Mouse (Mus musculus) layer of hippocampus, adult 9-11 months (tissue): ENCODE measurements around the gene Spi1.

Experiments
- DNase-seq: peaks from one replicate; pipeline ENCODE4 v3.0.0; 2022

Gene Spi1

DNA sequence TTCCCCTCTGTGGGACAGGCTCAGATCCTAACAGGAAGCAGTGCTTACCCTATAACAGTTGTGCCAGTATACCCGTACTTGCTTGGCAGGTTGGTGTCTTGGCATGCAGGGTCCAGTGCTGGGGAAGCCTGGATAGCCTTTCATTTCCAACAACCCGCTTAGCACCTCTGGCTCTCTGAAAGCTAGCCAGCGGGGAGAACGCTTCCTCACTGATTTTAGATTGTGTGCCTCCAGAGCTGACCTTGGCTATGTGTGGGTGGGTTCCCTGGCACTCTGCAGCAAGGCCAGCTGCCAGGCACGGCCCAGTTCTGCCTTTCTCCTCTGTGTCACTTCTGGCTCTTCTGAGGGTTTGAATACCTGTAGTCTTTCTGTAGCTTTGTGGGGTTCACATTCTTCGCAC, 47.9 kb downstream of the Spi1 start:
- DNase-seq = no peak

DNA sequence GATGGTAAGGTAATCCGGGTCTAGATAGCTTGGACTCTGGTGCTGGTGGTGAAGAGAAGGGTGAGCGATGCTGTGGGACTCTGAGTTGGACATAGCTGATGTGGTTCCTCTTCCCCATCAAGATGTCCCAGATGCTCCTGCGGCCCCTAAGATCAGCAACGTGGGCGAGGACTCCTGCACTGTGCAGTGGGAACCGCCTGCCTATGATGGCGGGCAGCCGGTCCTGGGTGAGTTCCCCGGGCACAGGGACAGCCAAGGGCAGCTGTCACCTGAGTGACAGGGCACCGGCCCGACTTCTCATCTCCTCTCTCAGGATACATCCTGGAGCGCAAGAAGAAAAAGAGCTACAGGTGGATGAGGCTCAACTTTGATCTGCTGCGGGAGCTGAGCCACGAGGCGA, 49.1 kb downstream of the Spi1 start:
- no peak for DNase-seq

DNA sequence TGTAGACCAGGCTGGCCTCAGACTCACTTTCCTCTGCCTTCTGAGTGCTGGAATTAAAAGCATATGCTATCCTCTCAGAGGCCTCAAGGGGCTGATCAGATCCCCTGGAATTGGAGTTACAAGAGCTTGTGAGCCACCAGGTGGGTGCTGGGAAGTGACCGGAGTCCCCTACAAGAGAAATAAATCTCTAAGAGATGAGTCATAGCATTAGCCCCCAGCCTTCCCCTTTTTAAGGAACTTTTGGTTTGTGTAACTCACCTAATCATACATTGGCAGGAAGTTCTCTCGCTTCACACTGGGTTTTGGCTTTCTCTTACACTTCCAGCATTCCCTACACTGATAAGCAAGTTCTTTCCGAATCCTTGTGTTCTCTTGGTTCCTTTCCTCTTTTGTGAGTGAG, 49.8 kb downstream of the Spi1 start:
- DNase-seq = no peak

DNA sequence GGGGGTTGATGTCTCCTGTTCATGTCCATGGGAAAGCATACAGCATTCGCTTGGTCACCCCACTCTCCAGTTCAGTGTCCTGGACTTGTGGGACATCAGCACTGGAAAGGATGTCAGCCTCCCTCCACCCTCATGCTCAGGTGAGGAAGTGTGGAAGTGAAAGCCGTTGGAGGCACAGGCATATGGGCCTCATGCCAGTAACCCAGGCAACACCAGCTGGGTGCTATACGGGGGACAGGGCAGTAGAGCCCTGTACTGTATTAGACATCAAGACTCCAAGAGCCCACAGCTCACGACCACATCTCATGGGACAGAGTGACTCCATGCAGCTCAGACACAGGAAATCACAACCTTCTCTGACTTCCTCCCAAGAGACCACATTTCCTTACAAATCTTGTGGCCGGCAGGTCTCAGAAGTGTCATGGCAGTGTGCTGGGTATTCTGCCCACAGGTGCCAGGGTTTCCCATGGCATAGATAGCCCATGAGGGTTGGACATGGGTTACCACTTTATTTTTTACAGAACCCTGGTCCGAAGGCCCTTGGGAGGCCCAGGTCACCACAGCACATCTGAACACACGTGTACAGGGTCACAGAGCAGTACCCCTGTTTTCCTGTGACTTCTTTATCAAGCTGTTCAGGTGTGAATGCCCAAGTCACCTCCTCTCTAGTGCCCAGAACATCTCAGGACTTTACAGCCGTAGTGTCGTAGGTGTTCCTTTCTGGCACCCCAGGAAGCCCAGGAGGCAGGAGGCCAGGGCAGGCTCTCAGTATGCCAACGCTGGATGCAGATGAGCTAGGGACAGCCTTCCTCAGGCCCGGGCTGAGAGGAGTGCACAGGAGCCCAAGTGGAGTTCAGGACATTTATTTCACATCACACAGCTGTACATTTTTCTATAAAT, 54.6 kb downstream of the Spi1 start:
- DNase-seq = no peak

DNA sequence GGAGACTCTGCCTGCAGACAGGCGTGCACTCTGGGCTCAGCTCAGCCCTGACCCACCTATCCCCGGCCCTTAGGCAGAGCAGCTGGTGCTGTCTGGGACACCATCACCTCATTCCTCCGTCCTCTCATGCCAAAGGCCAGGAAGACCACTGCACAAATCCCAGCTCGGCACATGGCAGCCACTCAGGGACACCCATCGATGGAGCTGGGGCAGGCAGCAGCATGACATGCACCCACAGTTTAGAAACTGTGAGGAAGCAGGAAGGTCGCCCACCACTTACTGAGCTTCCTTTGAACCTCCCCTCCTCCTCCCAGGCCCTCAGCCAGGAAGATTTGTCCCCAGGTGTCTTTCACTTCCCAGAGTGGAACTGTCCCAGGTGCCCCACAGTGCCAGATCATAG, 55.3 kb downstream of the Spi1 start:
- no peak for DNase-seq

DNA sequence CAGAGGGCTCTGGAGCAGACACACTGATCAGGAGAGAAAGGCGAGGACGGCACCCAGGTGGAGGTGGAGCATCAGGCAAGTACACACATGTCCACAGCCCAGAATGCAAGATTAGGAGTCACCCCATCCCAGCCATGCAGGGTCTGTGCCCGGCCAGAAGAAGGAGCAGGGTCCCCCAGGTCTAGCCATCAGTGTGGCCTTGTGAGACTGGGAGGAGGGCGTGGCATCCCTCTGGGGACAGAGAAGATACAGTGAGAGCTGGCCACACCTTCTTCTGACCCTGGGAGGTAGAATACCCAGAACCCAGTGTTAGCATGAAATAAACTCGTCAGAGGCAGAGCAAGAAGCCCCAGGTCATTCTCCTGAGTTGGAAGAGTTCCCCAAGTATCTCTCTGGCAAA, 57.1 kb downstream of the Spi1 start:
- DNase-seq = no peak

DNA sequence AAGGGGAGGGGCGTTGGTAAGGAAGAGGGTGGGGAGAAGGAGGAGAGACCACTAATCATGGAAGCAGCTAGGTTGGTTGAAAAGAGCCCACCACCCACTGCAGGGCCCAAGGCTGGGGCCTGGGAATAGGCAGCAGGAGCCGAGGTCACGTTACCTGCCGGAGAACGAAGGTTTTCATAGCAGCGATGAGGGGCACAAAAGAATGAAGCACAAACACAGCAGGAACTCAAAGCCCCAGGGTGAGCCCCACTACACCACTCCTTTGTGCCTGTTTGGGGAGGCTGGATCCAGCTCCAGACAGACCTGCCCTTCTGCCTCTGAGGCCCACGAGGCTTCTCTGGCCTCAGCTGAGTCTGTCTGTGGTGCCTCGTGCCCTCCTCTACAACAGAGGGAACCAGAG, 57.6 kb downstream of the Spi1 start:
- DNase-seq = no peak

DNA sequence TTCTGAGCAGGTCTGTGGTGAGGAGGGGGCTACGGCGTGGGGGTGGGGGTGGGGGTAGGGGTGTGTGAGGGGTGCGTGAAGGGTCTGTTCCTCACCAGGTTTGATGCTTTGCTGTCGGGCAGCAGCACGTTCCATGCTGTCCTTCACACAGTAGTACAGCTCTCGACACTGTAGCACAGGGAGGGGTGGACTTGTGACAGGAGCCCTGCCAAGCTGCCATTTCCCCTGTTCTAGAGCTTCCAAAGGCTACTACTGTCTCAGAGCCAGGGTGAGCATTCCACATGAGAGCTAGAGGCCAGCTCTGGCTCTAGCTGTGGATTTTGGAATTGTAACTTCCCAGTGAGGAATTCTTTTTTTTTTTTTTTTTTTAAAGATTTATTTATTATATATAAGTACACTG, 60.7 kb downstream of the Spi1 start:
- DNase-seq = no peak

DNA sequence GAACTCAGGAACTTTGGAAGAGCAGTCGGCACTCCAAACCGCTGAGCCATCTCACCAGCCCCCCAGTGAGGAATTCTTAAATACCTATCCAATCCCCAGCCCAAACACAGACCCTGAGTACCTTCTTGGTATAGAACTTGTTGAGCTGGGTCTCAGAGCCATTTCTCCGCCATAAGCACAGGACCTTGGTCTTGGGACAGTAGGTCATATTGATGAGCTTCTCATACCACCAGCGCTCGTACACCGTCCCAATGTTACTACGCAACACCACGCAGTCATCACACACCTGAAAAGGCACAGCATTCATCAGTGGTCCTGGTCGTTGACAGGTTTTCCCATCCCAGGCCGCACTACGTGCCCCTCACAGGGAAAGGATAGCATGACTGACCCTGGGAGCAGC, 61.2 kb downstream of the Spi1 start:
- no peak for DNase-seq

DNA sequence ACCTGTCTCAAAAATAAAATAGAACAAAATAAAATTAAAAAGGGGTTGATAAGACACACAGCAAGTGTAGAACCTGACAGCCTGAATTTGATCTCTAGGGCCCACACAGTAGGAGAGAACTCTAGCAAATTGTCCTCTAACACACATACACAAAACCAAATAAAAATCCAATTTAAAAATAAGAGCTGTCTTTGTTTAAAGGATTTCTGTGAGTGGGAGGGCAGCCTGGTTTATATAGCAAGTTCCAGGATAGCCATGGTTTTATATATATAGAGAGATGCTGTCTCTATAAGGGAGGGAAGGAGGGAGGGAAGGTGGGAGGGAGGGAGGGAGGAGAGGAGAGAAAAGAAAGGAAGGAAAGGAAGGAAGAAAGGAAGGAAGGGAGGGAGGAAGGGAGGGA, 65.9 kb downstream of the Spi1 start:
- no peak for DNase-seq

DNA sequence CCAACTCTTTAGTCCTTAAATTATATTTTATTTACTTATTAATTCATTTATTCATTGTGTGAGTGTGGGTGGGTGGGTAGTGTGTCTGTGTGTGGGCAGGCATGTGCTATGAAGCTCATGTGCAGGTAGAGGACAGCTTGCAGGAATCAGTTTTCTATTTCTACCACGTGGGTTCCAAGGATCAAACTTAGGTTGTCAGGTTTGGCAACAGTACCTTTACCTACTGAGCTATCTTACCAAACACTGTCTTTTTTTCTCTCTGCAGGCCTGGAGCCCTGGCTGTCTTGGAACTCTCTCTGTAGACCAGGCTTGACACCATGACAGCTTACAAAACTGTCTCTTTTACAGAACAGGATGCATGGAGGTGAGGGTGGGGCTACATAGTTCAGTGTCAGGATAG, 69.1 kb downstream of the Spi1 start:
- DNase-seq = no peak

DNA sequence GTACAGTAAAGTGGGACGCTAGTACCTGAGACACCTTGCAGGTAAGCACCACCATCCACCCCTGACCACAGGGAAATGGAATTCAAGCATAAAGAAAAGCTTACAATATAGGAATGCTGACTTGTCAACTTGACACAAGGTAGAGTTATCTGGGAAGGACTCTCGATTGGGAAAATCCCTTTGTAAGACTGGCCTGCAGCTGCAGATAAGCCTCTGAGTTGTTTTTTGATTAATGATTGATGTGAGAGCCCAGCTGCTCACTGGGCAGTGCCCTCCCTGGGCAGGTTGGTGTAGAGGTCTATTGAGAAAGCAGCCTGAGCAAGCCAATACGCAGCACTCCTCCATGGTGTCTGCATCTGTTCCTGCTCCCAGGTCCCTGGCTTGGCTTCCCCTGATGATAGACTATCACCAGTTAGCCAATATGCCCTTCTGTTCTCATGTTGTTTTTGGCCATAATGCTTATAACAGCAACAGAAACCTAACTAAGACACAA, 70.7 kb downstream of the Spi1 start:
- DNase-seq = no peak

DNA sequence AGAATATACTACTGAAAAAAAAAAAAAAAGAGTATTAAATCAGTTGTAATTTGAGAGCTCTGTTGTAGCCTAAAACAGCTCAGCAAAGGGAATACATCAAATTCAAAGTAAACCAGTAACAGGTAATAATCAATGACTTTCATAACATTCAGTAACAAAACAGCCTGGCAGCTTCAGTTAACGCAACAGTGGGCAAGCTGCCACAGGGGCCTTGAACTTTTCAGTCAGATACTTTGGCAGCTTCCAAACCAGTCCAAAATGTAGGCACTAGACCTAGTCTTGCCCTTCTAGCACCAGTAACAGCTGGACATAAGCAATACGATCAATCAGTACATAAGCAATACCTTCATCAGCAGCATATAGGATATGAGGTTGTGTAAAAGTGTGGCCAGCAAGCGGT, 71.9 kb downstream of the Spi1 start:
- DNase-seq = no peak

DNA sequence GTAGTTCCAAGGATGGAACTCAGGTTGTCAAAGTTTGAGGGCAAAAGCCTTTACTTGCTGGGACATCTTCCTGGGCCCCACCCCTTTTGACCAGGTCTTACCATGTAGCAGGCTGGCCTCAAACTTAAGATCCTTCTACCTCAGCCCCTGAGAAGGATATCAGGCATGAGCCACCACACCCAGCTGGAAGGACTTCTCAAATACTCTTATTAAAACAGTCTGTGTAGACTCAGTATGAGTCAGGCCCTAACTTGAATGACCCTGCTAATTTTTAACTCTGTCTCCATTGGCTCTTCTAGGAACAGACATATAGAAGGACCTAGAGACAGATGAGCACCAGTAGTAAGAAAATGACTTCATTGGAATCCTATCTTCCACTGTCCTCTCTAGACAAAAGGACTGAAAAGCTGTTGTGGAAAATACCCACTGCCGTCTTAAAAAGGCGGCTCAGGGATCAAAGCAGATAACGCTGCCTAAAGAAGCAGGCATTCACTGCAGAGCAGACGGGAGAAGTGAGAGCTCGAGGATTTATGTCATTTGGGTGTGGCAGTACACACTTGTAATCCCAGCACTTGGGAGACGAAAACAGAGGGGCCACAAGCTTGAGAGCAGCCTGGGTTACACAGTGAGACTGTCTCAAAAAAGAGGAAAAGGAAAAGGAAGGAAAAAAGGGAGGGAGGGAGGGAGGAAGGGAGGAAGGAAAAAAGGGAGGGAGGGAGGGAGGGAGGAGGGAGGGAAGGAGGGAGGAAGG, 75.0 kb downstream of the Spi1 start:
- no peak for DNase-seq

DNA sequence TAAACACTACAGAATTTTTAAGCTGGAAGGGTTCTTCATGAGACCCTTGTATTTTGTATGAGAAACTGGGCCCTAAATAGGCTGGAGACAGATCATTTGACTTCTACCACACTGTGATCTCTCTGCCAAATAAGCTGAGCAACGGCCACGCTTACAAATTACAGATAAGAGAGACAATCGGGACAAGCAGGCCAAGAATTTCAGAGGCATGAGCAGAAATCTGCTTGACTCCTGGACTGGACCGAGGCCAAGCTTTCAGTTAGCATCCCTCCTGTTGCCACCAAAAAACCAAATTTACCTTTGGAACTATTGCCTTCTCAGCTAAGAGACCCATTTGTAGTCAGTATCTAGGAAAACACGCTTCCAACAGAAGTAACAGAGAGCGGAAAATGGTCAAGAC, 78.4 kb downstream of the Spi1 start:
- DNase-seq = no peak

DNA sequence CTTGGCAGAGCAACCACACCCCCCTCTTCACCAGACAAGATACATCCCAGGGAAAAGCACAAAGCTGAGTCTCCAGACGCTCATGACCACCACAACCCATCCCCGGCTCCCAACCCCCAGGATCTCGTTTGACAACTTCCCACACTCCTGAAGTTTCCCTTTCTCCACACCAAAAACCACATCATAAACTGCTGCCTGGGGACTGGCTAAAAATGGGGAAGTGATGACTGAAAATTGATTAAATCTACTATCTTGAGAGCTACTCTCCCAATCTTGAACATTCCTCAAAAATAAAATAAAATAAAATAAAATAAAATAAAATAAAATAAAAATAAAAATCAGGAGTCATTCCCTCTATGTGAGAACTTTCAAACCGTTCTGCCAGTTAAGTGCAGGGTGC, 80.8 kb downstream of the Spi1 start:
- DNase-seq = no peak

DNA sequence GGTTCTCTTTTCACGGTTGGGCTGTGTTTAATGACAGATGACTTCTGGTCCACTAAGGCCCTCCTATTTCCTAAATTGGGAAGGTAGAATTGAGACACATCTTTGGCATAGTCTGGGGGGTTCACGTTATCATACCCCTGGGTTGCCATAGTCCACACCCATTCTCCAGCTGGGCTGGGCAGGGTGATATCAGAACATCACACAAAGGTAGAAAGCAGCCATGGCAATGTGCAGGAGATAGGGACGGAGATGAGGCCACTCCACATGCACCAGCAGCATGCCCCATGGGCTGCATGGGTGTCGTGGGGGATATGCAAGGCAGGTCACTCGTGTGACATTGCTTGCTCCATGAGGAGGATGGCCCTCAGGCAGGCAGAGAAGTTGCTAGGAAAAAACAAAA, 81.3 kb downstream of the Spi1 start:
- DNase-seq = no peak

DNA sequence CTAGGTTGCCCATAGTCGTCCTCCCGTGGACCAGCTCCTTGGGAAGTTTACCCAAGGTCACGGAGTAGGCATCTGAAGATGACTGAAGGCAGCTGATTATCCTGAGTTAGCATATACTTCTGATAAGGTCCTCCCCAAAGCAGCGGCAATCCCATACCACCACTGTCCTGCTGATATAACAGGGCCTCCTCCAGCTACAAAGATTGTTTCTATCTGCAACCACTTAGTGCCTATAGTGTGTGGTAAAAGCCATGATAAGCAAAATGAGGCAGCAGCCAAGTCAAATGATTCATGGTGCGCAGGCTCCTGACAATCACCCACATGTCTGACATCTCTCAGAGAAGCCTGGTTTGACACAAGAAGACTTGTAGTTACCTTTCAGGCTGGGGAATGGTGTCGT, 82.8 kb downstream of the Spi1 start:
- no peak for DNase-seq
